Mouse (Mus musculus) C2C12 (cell line): ENCODE results near the gene Trpd52l3. TPM values are rescaled to one million over a fixed set of nuclear protein-coding genes. Genes with fewer than 3 reads are reported as not detected.

Experiments used
- H3K27me3 ChIP-seq: one replicate; pipeline ENCODE4 v1.6.1; 2011; ENCODE audit not compliant: control insufficient read depth, insufficient read depth, insufficient read length
- H3K36me3 ChIP-seq: one replicate; pipeline ENCODE4 v1.6.1; 2011; ENCODE audit not compliant: control insufficient read depth, insufficient read depth
- H3K4me3 ChIP-seq: one replicate; pipeline ENCODE4 v1.5.1; 2011; ENCODE audit warnings: mild to moderate bottlenecking, control low read depth; ENCODE audit not compliant: poor library complexity, insufficient read depth, severe bottlenecking
- H3K79me2 ChIP-seq: one replicate; pipeline ENCODE4 v1.6.1; 2011; ENCODE audit not compliant: control insufficient read depth, insufficient read depth
- H3K79me3 ChIP-seq: one replicate; pipeline ENCODE4 v1.6.1; 2011; ENCODE audit warnings: low read depth, control low read depth
- H3ac ChIP-seq: one replicate; pipeline ENCODE3; 2011; ENCODE audit warnings: low read depth; ENCODE audit not compliant: control insufficient read depth, insufficient read length
- CEBPB ChIP-seq: IDR thresholded peaks from one replicate; pipeline ENCODE4 v1.6.1; 2011; ENCODE audit warnings: low read depth, mild to moderate bottlenecking, control low read depth, moderate library complexity
- CTCF ChIP-seq: IDR thresholded peaks from one replicate; pipeline ENCODE4 v1.5.1; 2011; ENCODE audit not compliant: control insufficient read depth, insufficient read depth, insufficient read length
- FOSL1 ChIP-seq: IDR thresholded peaks from one replicate; pipeline ENCODE4 v1.8.0; 2011; ENCODE audit warnings: mild to moderate bottlenecking, low read length; ENCODE audit not compliant: poor library complexity, insufficient read depth, severe bottlenecking
- MAX ChIP-seq: IDR thresholded peaks from one replicate; pipeline ENCODE4 v1.6.1; 2011; ENCODE audit warnings: mild to moderate bottlenecking, control low read depth
- MYOD1 ChIP-seq: IDR thresholded peaks from one replicate; pipeline ENCODE4 v1.6.1; 2011; ENCODE audit warnings: low read depth; ENCODE audit not compliant: control insufficient read depth, insufficient read length
- MYOG ChIP-seq: IDR thresholded peaks from one replicate; pipeline ENCODE4 v1.6.1; 2011; ENCODE audit not compliant: control insufficient read depth, insufficient read length; ENCODE audit errors: extremely low read depth
- USF1 ChIP-seq: IDR thresholded peaks from one replicate; pipeline ENCODE4 v1.6.1; 2011; ENCODE audit warnings: low read depth, mild to moderate bottlenecking, control low read depth, moderate library complexity
- long read RNA-seq, 2 experiments: library from polyadenylated mRNA; unstranded; transcript quantifications; one replicate each; pipeline ENCODE4 v2.0.0; 2019 to 2020
- polyA plus RNA-seq: library from polyadenylated mRNA; unstranded; fragments of >200 nt; fragmentation: generic; extraction: Trizol; gene quantifications from one replicate; pipeline ENCODE4 v1.2.1, GENCODE M21; 2012; ENCODE audit warnings: missing spikeins

Trpd52l3 gene
- polyA plus RNA-seq = not detected
- long read RNA-seq, experiment 1 = 0 reads
- long read RNA-seq, experiment 2 = 0 reads

DNA sequence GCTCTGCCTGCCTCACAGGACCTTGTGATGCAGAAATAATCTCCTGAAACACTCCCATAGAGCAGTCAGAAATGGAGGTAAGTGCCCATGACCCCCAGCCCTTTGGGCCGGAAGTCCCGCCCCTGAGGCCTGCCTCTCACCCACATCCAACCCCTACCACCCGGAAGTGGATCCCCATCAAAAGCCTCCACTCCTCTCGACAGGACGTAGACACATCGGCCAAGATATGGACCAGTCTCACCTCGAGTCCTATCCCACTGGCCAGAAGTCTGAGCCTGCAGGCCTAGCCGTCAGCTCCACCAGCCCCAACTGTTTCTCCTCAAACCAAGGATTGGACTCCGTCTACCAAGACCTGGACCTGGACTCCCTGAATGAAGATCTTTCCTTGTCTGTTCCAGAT lies at the start of gene Trpd52l3:
Gene Trpd52l3 (plus strand): TSS at position 170 of the 400 bp plus-strand sequence.
- H3ac ChIP-seq = no peak within 1 kb of the TSS
- no peaks in the 10 kb centered on the region for H3K79me3 ChIP-seq
- TF ChIP-seq MAX (no peak), USF1 (no peak), MYOG (no peak), CTCF (no peak), CEBPB (no peak), MYOD1 (no peak), FOSL1 (no peak)
- H3K79me2 ChIP-seq = no peaks in the 10 kb centered on the region
- H3K27me3 ChIP-seq = no peaks in the 10 kb centered on the region
- H3K4me3 ChIP-seq = no peak within 1 kb of the TSS
- no peaks in the 10 kb centered on the region for H3K36me3 ChIP-seq

DNA sequence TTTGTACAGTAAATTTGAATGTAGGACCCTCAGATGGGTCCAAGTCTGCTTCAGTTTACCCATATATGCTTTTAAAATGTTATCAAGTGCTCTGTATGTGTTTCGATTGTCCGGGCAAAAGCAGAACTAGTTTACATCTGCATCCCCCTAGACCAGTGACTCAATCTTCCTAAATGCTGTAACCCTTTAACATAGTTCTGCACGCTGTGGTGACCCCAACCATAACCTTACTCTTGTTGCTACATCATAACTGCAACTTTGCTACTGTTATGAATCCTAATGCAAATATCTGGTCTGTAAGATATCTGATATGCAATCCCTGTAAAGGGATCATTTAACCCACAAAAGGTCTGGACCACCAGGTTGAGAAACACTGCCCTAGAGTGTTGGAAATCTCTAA lies 49.8 kb upstream of the Trpd52l3 start:
- H3K79me3 ChIP-seq = no peaks in the 10 kb centered on the region
- H3K36me3 ChIP-seq = no peaks in the 10 kb centered on the region
- no peaks in the 10 kb centered on the region for H3K79me2 ChIP-seq
- H3K4me3 ChIP-seq = no peak overlapping the region
- TF ChIP-seq MAX (no peak), MYOD1 (no peak), CTCF (no peak)
- no peaks in the 10 kb centered on the region for H3K27me3 ChIP-seq
- no peak overlapping the region for H3ac ChIP-seq

DNA sequence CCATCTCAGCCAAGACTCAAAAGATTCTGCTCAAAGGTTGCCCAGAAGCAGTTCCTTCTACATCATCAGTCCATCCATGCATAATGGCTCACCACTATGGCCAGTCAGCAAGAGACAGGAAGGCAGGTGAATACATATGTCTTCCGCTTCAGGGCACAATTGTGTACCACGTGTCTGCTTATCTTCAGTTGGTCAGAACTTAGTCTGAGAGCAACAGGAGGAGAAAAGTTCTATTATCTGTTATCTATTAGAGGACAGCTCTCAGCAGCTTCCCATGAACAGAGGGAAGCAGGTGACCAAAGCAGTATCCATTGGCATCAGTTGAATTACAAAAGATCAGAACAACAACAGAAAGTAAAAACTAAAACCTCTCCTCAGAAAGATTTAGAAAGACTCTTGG lies 48.1 kb upstream of the Trpd52l3 start:
- no peaks in the 10 kb centered on the region for H3K27me3 ChIP-seq
- no peak overlapping the region for H3K4me3 ChIP-seq
- H3K79me3 ChIP-seq = no peaks in the 10 kb centered on the region
- H3ac ChIP-seq = no peak overlapping the region
- H3K36me3 ChIP-seq = no peaks in the 10 kb centered on the region
- no peak for TF ChIP-seq USF1
- TF ChIP-seq CTCF = no peak
- TF ChIP-seq MYOD1 = no peak
- TF ChIP-seq CEBPB = no peak
- TF ChIP-seq MAX = no peak
- TF ChIP-seq FOSL1 = no peak
- TF ChIP-seq MYOG = no peak
- H3K79me2 ChIP-seq = no peaks in the 10 kb centered on the region

DNA sequence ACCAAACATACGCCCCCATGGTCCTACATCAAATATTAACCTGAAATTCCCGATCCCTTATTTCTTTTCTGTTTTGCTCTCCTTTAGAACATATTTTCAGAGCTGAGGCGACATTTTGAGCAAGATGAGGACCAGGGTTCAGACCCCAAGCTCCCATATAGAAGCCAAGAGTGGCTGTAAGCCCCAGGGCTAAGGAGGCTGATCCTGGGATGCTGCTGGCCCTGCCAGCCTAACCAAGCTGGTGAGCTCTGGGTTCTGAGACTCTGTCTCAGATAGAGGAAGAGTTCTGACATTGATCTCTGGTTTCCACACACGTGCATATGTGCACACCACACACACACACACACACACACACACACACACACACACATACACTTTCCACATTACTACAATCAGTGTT lies 42.7 kb upstream of the Trpd52l3 start:
- Histone ChIP-seq H3K4me3 (no peak overlapping the region), H3K27me3 (no peaks in the 10 kb centered on the region), H3K36me3 (no peaks in the 10 kb centered on the region), H3K79me2 (no peaks in the 10 kb centered on the region), H3ac (no peak overlapping the region), H3K79me3 (no peaks in the 10 kb centered on the region)
- no peak for TF ChIP-seq CEBPB
- TF ChIP-seq USF1 = no peak
- no peak for TF ChIP-seq MAX
- TF ChIP-seq MYOD1 = no peak
- TF ChIP-seq FOSL1 = no peak
- no peak for TF ChIP-seq CTCF
- TF ChIP-seq MYOG = no peak

DNA sequence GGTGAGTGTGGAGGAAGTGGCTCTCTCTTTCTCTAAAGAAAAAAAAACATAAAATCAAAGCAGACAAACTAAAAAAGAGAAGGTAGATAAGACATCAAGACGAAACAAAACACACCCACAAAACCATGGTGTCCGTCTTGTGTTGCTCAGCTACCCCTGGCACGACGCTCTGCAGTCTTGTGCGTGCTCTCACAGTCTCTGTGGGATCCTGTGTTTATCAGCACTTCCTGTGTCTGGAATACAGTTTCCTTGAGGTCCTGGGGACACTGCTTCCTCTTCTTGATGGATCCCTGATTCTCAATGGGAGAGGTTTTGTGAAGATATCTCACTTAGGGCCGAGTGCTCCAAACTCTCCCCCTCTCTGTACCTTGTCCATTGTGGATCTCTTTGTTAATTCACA lies 41.7 kb upstream of the Trpd52l3 start:
- Histone ChIP-seq H3K4me3 (no peak overlapping the region), H3K27me3 (no peaks in the 10 kb centered on the region), H3ac (no peak overlapping the region), H3K79me2 (no peaks in the 10 kb centered on the region), H3K79me3 (no peaks in the 10 kb centered on the region), H3K36me3 (no peaks in the 10 kb centered on the region)
- no peak for TF ChIP-seq MYOD1
- no peak for TF ChIP-seq USF1
- no peak for TF ChIP-seq MAX
- TF ChIP-seq CEBPB = no peak
- no peak for TF ChIP-seq MYOG
- TF ChIP-seq CTCF = no peak
- TF ChIP-seq FOSL1 = no peak

DNA sequence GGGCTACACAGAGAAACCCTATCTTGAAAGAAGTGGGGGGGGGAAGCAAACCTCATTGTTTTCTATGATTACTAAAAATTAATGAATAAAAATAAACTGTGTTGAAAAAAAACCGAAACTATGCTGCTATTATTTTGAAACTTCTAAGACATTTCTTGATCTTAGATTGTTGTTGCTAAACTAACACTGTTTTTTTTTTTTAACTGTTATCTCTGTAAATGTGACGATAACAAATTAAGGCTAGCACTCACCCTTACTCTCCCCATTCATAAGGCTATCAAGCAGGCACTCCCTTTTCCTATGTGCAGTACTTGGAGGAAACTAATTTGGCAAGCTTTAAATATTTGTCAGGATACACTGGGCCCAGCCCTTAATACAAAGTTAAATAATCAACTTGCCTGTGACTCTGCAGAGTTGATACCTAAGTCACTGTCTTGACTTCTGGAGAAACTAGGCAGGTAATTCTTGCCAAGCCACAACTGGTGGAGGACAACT lies 39.9 kb upstream of the Trpd52l3 start:
- Histone ChIP-seq H3K27me3 (no peaks in the 10 kb centered on the region), H3K36me3 (no peaks in the 10 kb centered on the region), H3K4me3 (no peak overlapping the region), H3K79me2 (no peaks in the 10 kb centered on the region), H3ac (no peak overlapping the region), H3K79me3 (no peaks in the 10 kb centered on the region)
- TF ChIP-seq CEBPB = no peak
- TF ChIP-seq FOSL1 = no peak
- no peak for TF ChIP-seq USF1
- no peak for TF ChIP-seq MYOD1
- no peak for TF ChIP-seq MYOG
- TF ChIP-seq CTCF = no peak
- no peak for TF ChIP-seq MAX
